Mouse (Mus musculus): Measurements from ENCODE around the gene Gm973.

Gm973 gene

GRCm38 (mm10) chr1:59543911-59544310 is 27.8 kb downstream of the Gm973 start:
- no peak for DNase-seq (ENCODE audit: low spot score)

GRCm38 (mm10) chr1:59548486-59548885 is 32.4 kb downstream of the Gm973 start:
- DNase-seq (ENCODE audit: low spot score) = no peak

GRCm38 (mm10) chr1:59549036-59549675 is 33.1 kb downstream of the Gm973 start:
- DNase-seq (ENCODE audit: low spot score) = no peak

GRCm38 (mm10) chr1:59550227-59550626 is 34.2 kb downstream of the Gm973 start:
- no peak for DNase-seq (ENCODE audit: low spot score)

- DNase-seq (ENCODE audit: low spot score) = no peak
Measured at GRCm38 (mm10) chr1:59550996-59551395, 34.9 kb downstream of the Gm973 start.

GRCm38 (mm10) chr1:59553708-59554107 is 37.6 kb downstream of the Gm973 start:
- DNase-seq (ENCODE audit: low spot score) = no peak

GRCm38 (mm10) chr1:59563581-59563980 is 47.5 kb downstream of the Gm973 start:
- DNase-seq (ENCODE audit: low spot score) = no peak

GRCm38 (mm10) chr1:59565804-59566203 is 49.7 kb downstream of the Gm973 start:
- DNase-seq (ENCODE audit: low spot score) = no peak

- no peak for DNase-seq (ENCODE audit: low spot score)
Measured at GRCm38 (mm10) chr1:59566281-59566680, 50.2 kb downstream of the Gm973 start.

GRCm38 (mm10) chr1:59566926-59567325 is 50.9 kb downstream of the Gm973 start:
- DNase-seq (ENCODE audit: low spot score) = no peak

GRCm38 (mm10) chr1:59567521-59567920 is 51.5 kb downstream of the Gm973 start:
- DNase-seq (ENCODE audit: low spot score) = no peak

- no peak for DNase-seq (ENCODE audit: low spot score)
Measured at GRCm38 (mm10) chr1:59568283-59568682, 52.2 kb downstream of the Gm973 start.

- DNase-seq (ENCODE audit: low spot score) = no peak
Measured at GRCm38 (mm10) chr1:59569301-59569700, 53.2 kb downstream of the Gm973 start.

- no peak for DNase-seq (ENCODE audit: low spot score)
Measured at GRCm38 (mm10) chr1:59570767-59571166, 54.7 kb downstream of the Gm973 start.

- no peak for DNase-seq (ENCODE audit: low spot score)
Measured at GRCm38 (mm10) chr1:59571502-59571901, 55.4 kb downstream of the Gm973 start.

GRCm38 (mm10) chr1:59573843-59574242 is 57.8 kb downstream of the Gm973 start:
- DNase-seq (ENCODE audit: low spot score) = no peak

- DNase-seq (ENCODE audit: low spot score) = no peak
Measured at GRCm38 (mm10) chr1:59574262-59575187, 58.5 kb downstream of the Gm973 start.

- no peak for DNase-seq (ENCODE audit: low spot score)
Measured at GRCm38 (mm10) chr1:59578770-59579169, 62.7 kb downstream of the Gm973 start.

GRCm38 (mm10) chr1:59579327-59579726 is 63.3 kb downstream of the Gm973 start:
- no peak for DNase-seq (ENCODE audit: low spot score)

GRCm38 (mm10) chr1:59580131-59580751 is 64.2 kb downstream of the Gm973 start:
- DNase-seq (ENCODE audit: low spot score) = no peak

- no peak for DNase-seq (ENCODE audit: low spot score)
Measured at GRCm38 (mm10) chr1:59580880-59581279, 64.8 kb downstream of the Gm973 start.

GRCm38 (mm10) chr1:59584656-59585410 is 68.8 kb downstream of the Gm973 start:
- DNase-seq (ENCODE audit: low spot score) = peak; percentile 45

Measured in T-cell, adult 2 months (primary cell).